Mouse (Mus musculus) erythroblast, adult 5-6 weeks (primary cell): ENCODE data around the gene Adm. TPM values are rescaled to one million over a fixed set of nuclear protein-coding genes. Genes with fewer than 3 reads are reported as not detected.
A peak's percentile ranks its signal among the peaks of the same experiment; 100 is the strongest.
"Not testable (repeated sequence)": the region's sequence is repeated elsewhere in the genome, so short reads cannot be mapped to it uniquely, and the experiment has no call there.

Source experiments
- ATAC-seq: replicated peaks from 2 replicates; pipeline ENCODE4 v1.8.0; 2016; ENCODE audit warnings: moderate number of reproducible peaks, mild to moderate bottlenecking, moderate TSS enrichment, inconsistent platforms; ENCODE audit not compliant: poor library complexity, low FRiP score, severe bottlenecking
- total RNA-seq, 2 experiments: library from RNA; stranded (forward) in 1 of 2; stranded (reverse) in 1 of 2; fragments of 150-400 nt in 1 of 2; fragments of 200-764, 138-1000 nt in 1 of 2; gene quantifications; 2 replicates each; pipeline versions ENCODE4 v1.2.3 to v1.2.4; 2015 to 2017; ENCODE audit warnings: low replicate concordance in 2 of 2

The Adm gene
- total RNA-seq, 2 experiments from 2014 or later = not detected

GRCm38 (mm10) chr7:110628273-110628600, 776 bp downstream of the Adm start:
- ATAC-seq = no peak

GRCm38 (mm10) chr7:110628611-110629354, 1.3 kb downstream of the Adm start:
- no peak for ATAC-seq

- no peak for ATAC-seq
Measured at GRCm38 (mm10) chr7:110629892-110630666, 2.6 kb downstream of the Adm start.

- ATAC-seq = no peak
Measured at GRCm38 (mm10) chr7:110631136-110631888, 3.9 kb downstream of the Adm start.

GRCm38 (mm10) chr7:110635929-110636328, 8.5 kb downstream of the Adm start:
- ATAC-seq = no peak

GRCm38 (mm10) chr7:110636559-110636958, 9.1 kb downstream of the Adm start:
- ATAC-seq = no peak

- no peak for ATAC-seq
Measured at GRCm38 (mm10) chr7:110638305-110639110, 11.0 kb downstream of the Adm start.

GRCm38 (mm10) chr7:110639291-110639915, 11.9 kb downstream of the Adm start:
- ATAC-seq = no peak

GRCm38 (mm10) chr7:110639958-110640357, 12.5 kb downstream of the Adm start:
- ATAC-seq = not testable (repeated sequence)

- ATAC-seq = 0 out of 2 replicates have a peak, but pooled peaks have one; percentile 40
Measured at GRCm38 (mm10) chr7:110645311-110645710, 17.9 kb downstream of the Adm start.

- no peak for ATAC-seq
Measured at GRCm38 (mm10) chr7:110645859-110646258, 18.4 kb downstream of the Adm start.

GRCm38 (mm10) chr7:110646611-110647407, 19.3 kb downstream of the Adm start:
- no peak for ATAC-seq

- no peak for ATAC-seq
Measured at GRCm38 (mm10) chr7:110647559-110648454, 20.3 kb downstream of the Adm start.

GRCm38 (mm10) chr7:110648455-110649085, 21.1 kb downstream of the Adm start:
- ATAC-seq = no peak

- no peak for ATAC-seq
Measured at GRCm38 (mm10) chr7:110649133-110649987, 21.9 kb downstream of the Adm start.

GRCm38 (mm10) chr7:110650491-110650890, 23.0 kb downstream of the Adm start:
- ATAC-seq = no peak
